Mouse (Mus musculus): ENCODE measurements around the gene Trak1. TPM values are rescaled to one million over a fixed set of nuclear protein-coding genes. Genes with fewer than 3 reads are reported as not detected.

Gene Trak1
- polyA plus RNA-seq, 1 experiment from 2014 or later: 38.0 TPM

DNA sequence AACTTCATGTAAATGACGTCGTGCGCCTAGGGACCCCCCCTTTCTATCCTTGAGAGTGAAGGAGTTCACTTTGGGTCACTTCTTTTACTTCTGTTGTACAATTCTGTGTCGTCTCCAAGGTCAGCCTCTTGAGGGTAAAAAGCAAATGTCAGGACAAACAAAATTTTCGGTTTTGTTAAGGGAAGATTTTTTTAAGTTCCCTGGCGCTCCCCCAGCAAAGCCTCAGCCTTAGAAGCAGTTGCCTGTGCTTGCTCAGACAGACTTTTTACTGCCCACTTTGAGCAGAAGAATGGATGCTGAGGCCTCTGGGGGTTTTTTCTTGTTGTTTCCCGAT is 730 bp downstream of the Trak1 start:
- Histone ChIP-seq H3K4me3 (peak overlapping the region; percentile 95), H3K27ac (replicated peaks) (peak overlapping the region; percentile 70), H3K36me3 (no peaks in the 10 kb centered on the region), H3K4me2 (replicated peaks) (peak overlapping the region; percentile 87), H3K27me3 (peaks cover 12% of the 10 kb centered on the region), H3K9me3 (no peaks in the 10 kb centered on the region), H3K9ac (replicated peaks) (peak overlapping the region; percentile 95), H3K4me1 (peaks cover 43% of the 10 kb centered on the region)
- no peak for ATAC-seq (ENCODE audit: low FRiP score, low read depth)
- 4% methylated on average over 7 of the region's 7 CpGs for WGBS

DNA sequence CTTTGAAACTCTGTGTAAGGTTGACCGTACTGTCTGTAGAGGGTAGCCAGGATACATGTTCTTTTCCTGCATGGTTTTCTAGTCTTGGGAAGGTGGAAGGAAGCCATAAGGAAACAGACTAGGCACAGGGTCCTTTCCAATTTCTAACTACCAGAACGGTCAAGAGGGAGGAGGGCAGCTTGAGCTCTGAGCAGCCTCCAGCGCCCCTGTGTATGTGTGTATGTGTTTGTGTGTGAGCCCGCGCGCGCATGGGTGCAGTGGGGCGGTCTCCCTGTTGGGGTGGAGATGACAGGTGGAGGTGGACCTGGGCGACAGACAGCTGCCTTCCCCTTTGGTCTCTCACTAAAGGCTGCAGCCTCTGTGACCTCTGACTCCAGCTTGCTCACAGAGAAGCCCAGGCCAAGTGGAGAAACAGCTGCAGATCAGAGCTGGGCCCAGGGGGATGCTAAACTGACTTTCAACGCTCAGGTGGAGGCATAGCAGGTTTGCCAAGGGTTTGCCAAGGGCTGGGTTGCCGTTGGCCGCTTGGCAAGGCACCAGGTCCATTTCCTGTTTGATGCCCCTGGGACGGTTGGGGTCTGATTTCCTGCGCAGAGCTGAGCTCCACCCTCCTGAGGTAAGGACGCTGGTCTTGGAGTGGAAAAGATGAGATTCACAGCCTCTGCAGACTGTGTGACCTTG is 1.2 kb downstream of the Trak1 start:
- peak overlapping the region; percentile 70 for H3K27ac ChIP-seq (replicated peaks)
- peak overlapping the region; percentile 87 for H3K4me2 ChIP-seq (replicated peaks)
- 31% methylated on average over 15 of the region's 15 CpGs for WGBS
- no peaks in the 10 kb centered on the region for H3K9me3 ChIP-seq
- ATAC-seq (ENCODE audit: low FRiP score, low read depth): no peak
- H3K27me3 ChIP-seq: peaks cover 12% of the 10 kb centered on the region
- H3K36me3 ChIP-seq: no peaks in the 10 kb centered on the region
- peaks cover 48% of the 10 kb centered on the region for H3K4me1 ChIP-seq
- peak overlapping the region; percentile 95 for H3K9ac ChIP-seq (replicated peaks)
- H3K4me3 ChIP-seq: peak overlapping the region; percentile 95

DNA sequence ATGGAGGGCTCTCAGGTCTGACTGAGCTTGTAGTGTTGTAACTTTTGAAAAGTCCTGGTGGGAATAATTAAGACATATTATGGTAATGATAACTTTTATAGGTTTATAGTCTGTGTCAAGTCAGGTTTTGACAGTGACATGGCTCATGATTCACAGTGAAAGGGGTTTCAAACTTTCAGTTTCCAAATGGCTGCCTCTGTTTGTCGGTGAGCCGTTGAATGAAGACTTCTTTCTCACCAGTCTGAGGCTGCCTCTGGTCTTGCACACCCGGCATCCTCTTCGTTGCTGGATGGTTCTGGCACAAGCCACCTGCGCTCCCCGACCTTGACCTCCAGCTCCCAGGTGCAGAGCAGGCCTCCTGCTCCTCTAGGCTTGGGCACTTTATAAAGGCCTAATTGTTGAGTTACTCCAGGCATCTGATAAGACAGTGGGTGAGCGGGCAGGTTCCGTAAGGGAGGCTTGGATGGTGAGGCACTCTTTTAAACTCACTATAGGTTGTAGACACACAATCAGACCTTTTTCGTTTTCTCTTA is 2.0 kb downstream of the Trak1 start:
- Histone ChIP-seq H3K4me3 (peak overlapping the region; percentile 95), H3K9ac (replicated peaks) (peak overlapping the region; percentile 95), H3K9me3 (no peaks in the 10 kb centered on the region), H3K4me1 (peaks cover 55% of the 10 kb centered on the region), H3K27ac (replicated peaks) (peak overlapping the region; percentile 26; the same call in 1 of the 2 replicates), H3K27me3 (peaks cover 12% of the 10 kb centered on the region), H3K36me3 (no peaks in the 10 kb centered on the region), H3K4me2 (replicated peaks) (peak overlapping the region; percentile 87)
- 54% methylated on average over 9 of the region's 9 CpGs for WGBS
- no peak for ATAC-seq (ENCODE audit: low FRiP score, low read depth)

DNA sequence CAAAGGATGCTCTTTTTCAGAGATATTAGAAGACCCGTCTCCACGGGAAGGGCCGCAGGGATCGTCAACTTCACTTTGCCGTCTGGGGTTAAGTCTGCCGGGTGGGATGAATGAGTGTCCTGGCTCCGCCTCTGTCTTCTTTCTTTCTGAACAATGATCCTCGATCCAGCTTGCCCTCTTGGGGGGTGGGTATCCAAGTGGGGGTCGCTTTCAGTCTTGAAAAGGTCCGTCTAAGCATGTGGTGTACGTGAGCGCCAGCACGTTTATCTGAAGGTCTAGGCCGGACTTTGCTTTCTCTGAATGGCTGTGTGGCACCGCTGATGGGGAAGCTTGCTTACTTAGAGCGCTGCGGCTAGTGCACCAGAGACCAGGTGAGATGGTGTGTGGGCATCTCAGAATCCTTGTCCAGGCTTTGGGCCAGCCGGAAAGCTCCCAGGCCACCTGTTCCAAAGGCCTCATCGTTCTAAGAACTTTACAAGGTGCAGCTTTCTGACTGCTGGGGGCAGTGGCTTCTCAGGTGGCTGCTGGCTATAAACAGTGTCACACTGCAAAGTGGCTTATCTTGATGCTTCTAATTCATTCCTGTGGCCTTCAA is 2.8 kb downstream of the Trak1 start:
- H3K27me3 ChIP-seq: peaks cover 9% of the 10 kb centered on the region
- WGBS: 15% methylated on average over 19 of the region's 19 CpGs
- peak overlapping the region; percentile 95; the same call in 1 of the 2 replicates for H3K9ac ChIP-seq (replicated peaks)
- peak overlapping the region; percentile 87 for H3K4me2 ChIP-seq (replicated peaks)
- peaks cover 59% of the 10 kb centered on the region for H3K4me1 ChIP-seq
- ATAC-seq (ENCODE audit: low FRiP score, low read depth): no peak
- no peaks in the 10 kb centered on the region for H3K9me3 ChIP-seq
- H3K4me3 ChIP-seq: peak overlapping the region; percentile 26
- no peaks in the 10 kb centered on the region for H3K36me3 ChIP-seq
- peak overlapping the region; percentile 44 for H3K27ac ChIP-seq (replicated peaks)

DNA sequence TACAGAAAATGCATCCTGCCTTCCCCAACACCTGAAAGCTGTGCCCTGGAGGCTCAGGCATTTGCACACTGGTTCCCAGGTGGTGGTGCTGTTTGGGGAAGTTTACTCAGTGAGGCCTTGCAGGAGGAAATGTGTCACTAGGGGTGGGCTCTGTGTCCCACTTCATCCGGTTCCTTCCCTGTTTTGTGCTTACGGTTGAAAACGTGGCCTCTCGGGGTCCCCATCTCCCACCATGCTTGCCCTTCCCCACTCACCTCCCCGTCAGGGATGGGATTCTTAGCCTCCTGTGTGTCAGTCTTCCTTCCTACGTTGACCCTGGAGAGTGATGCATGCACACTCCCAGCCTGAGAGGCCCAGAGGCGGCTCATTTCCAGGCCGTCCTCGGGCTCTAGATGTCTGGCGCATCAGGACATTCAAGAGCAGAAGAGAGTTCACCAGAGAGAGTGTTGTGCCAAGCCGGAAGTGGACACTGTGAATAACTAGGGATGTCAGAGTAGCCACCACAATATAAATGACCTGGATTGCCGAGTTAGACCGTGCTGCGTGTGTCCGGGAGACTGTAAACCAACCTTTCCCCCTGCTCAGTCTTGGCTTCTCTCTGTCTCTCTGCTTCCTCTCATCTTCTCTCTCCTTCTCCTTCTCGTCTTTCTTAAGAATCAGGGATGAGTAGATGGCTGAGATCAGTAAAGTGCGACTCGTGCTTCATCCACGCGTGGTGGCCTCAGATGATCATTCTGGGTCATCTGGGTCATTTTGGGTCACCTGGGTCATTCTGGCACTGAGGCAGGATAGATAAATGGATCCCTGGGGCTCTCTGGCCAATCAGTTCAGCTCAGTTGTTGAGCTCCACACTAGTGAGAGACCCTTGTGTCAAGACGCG is 4.0 kb downstream of the Trak1 start:
- Histone ChIP-seq H3K36me3 (no peaks in the 10 kb centered on the region), H3K27ac (replicated peaks) (no peak overlapping the region), H3K4me1 (peaks cover 64% of the 10 kb centered on the region), H3K4me3 (no peak overlapping the region), H3K9me3 (no peaks in the 10 kb centered on the region), H3K4me2 (replicated peaks) (peak overlapping the region; percentile 21), H3K27me3 (no peaks in the 10 kb centered on the region), H3K9ac (replicated peaks) (no peak overlapping the region)
- no peak for ATAC-seq (ENCODE audit: low FRiP score, low read depth)
- 78% methylated on average over 22 of the region's 22 CpGs for WGBS

DNA sequence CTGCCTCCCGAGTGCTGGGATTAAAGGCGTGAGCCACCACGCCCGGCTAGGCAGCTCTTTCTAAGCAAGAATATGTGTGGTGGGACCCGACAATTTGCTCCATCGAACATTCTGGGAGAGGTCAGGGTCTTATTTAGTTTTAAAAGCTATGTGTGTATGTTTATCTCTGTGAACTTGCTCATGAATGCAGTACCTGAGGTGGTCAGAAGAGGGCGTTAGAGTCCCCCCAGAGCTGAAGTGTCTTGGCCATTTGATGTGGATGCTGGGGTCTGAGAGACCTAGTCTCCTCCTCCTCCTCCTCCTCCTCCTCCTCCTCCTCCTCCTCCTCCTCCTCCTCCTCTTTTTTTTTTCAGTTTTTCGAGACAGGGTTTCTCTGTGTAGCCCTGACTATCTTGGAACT is 5.2 kb downstream of the Trak1 start:
- Histone ChIP-seq H3K27me3 (no peaks in the 10 kb centered on the region), H3K4me2 (replicated peaks) (no peak overlapping the region), H3K4me1 (peaks cover 64% of the 10 kb centered on the region), H3K36me3 (no peaks in the 10 kb centered on the region), H3K9me3 (no peaks in the 10 kb centered on the region), H3K27ac (replicated peaks) (no peak overlapping the region), H3K4me3 (no peak overlapping the region), H3K9ac (replicated peaks) (no peak overlapping the region)
- ATAC-seq (ENCODE audit: low FRiP score, low read depth): no peak
- WGBS: 86% methylated on average over 7 of the region's 8 CpGs

DNA sequence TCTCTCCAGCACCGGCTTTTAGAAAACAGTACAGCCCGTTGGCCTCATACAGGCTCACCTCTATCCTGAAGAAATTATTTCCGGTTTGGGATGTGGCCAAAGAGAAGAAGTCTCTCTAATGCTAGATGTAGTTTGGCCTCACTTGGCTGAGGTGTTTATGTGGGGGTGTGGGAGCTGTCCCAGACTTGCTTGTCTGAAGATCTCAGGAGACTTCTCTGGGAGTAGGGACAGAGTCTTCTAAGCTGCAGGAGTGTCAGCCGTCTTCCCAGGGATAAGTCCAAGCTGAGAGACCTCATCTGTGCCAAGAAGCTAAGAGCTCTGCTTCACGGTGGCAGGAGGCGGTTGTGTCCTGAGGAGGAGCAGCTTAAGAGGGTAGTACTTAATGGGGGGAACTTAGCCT is 5.8 kb downstream of the Trak1 start:
- no peaks in the 10 kb centered on the region for H3K27me3 ChIP-seq
- peaks cover 62% of the 10 kb centered on the region for H3K4me1 ChIP-seq
- no peak overlapping the region for H3K4me3 ChIP-seq
- 50% methylated on average over 6 of the region's 6 CpGs for WGBS
- H3K4me2 ChIP-seq (replicated peaks): peak overlapping the region; percentile 29
- ATAC-seq (ENCODE audit: low FRiP score, low read depth): no peak
- H3K9me3 ChIP-seq: no peaks in the 10 kb centered on the region
- 0 out of 2 replicates have a peak overlapping the region, but pooled peaks have one; percentile 4 for H3K9ac ChIP-seq (replicated peaks)
- H3K36me3 ChIP-seq: no peaks in the 10 kb centered on the region
- H3K27ac ChIP-seq (replicated peaks): peak overlapping the region; percentile 36

DNA sequence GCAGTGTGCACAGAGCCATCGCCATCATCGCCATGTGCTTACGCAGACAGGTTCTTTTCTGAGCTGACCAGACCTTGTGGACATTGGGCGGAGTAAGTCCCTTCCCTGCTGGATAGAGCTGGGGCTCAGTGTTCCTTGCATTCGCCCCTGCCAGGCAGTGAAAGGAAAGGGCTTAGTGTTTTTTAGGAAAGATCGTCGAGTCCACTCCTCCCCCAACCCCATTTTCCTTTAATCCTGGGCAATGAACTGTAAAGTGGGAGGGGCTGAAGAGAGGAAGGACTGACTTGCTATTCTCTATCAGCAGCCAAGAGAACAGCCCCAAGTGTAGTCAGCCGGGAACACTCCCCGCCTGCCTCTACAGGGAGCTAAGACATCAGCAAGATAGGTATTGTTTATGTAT is 6.4 kb downstream of the Trak1 start:
- peaks cover 55% of the 10 kb centered on the region for H3K4me1 ChIP-seq
- 18% methylated on average over 9 of the region's 9 CpGs for WGBS
- H3K4me2 ChIP-seq (replicated peaks): peak overlapping the region; percentile 29
- H3K27ac ChIP-seq (replicated peaks): peak overlapping the region; percentile 36
- peak overlapping the region; percentile 7; the same call in 1 of the 2 replicates for H3K4me3 ChIP-seq
- peak; percentile 57 for ATAC-seq (ENCODE audit: low FRiP score, low read depth)
- no peaks in the 10 kb centered on the region for H3K9me3 ChIP-seq
- H3K36me3 ChIP-seq: no peaks in the 10 kb centered on the region
- no peaks in the 10 kb centered on the region for H3K27me3 ChIP-seq
- 0 out of 2 replicates have a peak overlapping the region, but pooled peaks have one; percentile 4 for H3K9ac ChIP-seq (replicated peaks)

DNA sequence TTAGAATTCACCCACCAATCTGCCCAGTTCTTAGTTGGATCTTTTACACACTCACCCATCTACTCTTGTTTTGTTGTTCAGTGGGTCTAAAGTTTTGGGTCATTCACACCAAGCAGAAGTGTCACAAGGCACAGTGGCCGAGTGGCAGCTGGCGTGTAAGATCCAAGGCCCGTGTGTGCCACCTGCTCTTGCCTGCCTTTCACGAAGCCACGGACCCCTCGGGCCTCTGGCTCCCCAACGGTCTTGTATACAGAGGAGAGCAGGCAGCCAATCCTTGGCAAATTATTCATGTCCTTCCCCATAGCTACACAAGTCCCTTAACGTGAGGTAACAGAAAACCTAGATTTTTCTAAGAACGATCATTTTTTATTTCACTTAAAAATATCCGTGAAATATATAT is 7.2 kb downstream of the Trak1 start:
- no peaks in the 10 kb centered on the region for H3K9me3 ChIP-seq
- WGBS: 56% methylated on average over 10 of the region's 10 CpGs
- H3K4me3 ChIP-seq: no peak overlapping the region
- H3K27ac ChIP-seq (replicated peaks): peak overlapping the region; percentile 36
- H3K9ac ChIP-seq (replicated peaks): no peak overlapping the region
- no peak overlapping the region for H3K4me2 ChIP-seq (replicated peaks)
- ATAC-seq (ENCODE audit: low FRiP score, low read depth): no peak
- peaks cover 54% of the 10 kb centered on the region for H3K4me1 ChIP-seq
- no peaks in the 10 kb centered on the region for H3K36me3 ChIP-seq
- no peaks in the 10 kb centered on the region for H3K27me3 ChIP-seq

DNA sequence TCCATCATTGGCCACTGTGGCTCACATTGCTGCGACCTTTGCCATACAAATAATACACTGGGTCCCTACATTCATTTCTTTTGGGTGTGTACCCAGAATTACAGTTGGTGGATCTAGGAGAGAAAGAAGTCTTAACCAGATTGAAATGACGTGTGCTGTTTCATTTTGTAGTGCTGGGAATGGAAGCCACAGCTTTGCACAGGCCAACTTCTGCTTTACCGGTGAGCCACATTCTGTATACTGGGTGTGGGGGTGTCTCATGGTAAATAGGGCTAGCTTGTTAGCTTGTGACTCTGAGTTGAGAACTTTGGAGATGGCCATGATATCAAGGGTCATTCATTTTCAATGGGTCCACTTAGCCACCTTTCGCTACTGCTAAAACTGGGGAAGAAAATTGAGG is 8.2 kb downstream of the Trak1 start:
- Histone ChIP-seq H3K9me3 (no peaks in the 10 kb centered on the region), H3K36me3 (no peaks in the 10 kb centered on the region), H3K4me3 (no peak overlapping the region), H3K27ac (replicated peaks) (no peak overlapping the region), H3K9ac (replicated peaks) (no peak overlapping the region), H3K4me2 (replicated peaks) (no peak overlapping the region), H3K27me3 (no peaks in the 10 kb centered on the region), H3K4me1 (peaks cover 54% of the 10 kb centered on the region)
- WGBS: 95% methylated on average over 4 of the region's 4 CpGs
- no peak for ATAC-seq (ENCODE audit: low FRiP score, low read depth)

DNA sequence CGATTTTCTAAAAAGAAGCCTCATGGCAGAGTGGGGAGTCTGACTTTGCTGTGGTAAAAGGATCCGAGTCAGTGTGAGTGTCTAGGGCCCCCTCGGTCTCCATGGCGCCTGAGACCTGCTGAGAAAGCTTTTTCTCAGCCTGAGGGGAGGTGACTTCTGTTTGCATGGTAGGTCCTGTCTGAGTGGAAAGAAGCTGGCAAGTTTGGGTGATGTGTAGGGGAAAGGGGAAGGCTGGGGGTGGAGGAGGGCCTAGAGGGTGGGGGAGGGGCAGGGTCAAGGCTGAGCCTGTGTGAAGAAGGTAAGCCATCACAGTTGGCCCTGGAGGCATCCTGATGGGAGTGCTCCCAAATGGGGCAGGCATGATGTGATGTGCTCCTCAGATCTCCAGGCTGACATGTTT is 12.0 kb downstream of the Trak1 start:
- H3K27ac ChIP-seq (replicated peaks): peak overlapping the region; percentile 42; the same call in 1 of the 2 replicates

DNA sequence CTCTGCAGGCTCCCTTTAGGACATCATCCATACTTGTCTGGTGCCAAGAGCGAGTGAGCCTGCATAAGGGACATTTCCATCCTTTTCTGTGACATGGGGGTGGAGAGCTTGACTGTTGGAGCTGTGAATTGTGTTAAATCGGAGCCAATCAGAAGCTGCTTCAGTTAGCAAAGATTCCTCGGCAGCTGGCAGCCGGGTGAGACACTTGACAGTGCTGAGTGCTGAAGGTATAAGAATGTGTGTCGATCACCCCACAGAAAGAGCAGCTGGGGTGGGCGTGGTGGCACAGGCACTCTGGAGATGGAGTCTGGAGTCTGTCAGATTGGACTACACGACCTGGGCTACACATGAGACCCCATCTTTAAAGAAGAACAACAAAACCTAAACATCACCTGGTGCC is 13.2 kb downstream of the Trak1 start:
- Histone ChIP-seq H3K27ac (replicated peaks) (peak overlapping the region; percentile 22; the same call in 1 of the 2 replicates), H3K9ac (replicated peaks) (no peak overlapping the region), H3K9me3 (no peaks in the 10 kb centered on the region), H3K4me2 (replicated peaks) (no peak overlapping the region), H3K4me3 (no peak overlapping the region), H3K36me3 (no peaks in the 10 kb centered on the region), H3K27me3 (no peaks in the 10 kb centered on the region), H3K4me1 (peaks cover 63% of the 10 kb centered on the region)
- ATAC-seq (ENCODE audit: low FRiP score, low read depth): no peak
- 78% methylated on average over 7 of the region's 7 CpGs for WGBS

More for the DNA sequence above, 12.0 kb downstream of the Trak1 start:
- 25% methylated on average over 4 of the region's 4 CpGs for WGBS
- H3K4me2 ChIP-seq (replicated peaks): no peak overlapping the region
- no peak overlapping the region for H3K4me3 ChIP-seq
- no peak overlapping the region for H3K9ac ChIP-seq (replicated peaks)
- H3K4me1 ChIP-seq: peaks cover 56% of the 10 kb centered on the region
- ATAC-seq (ENCODE audit: low FRiP score, low read depth): no peak
- H3K9me3 ChIP-seq: no peaks in the 10 kb centered on the region
- H3K27me3 ChIP-seq: no peaks in the 10 kb centered on the region
- H3K36me3 ChIP-seq: no peaks in the 10 kb centered on the region
